In genomic region chr1:183140511-183141268, GRCm38 (mm10) we compare ENCODE assay signal across 10 mouse cellular contexts.
DNase-seq lines count a peak whose midpoint lies in the region; ATAC-seq lines count a peak whose summit lies in the region.
"Had no signal": no experiment of that assay in that cellular context is flagged by ENCODE, and none has a peak within 500 bp of the region (broad histone marks: within the 10 kb centered on the region; RNA-seq: fewer than 3 reads in every experiment).

No protein-coding gene starts in this region.

- H3K4me3 ChIP-seq in neural tube, embryonic 11.5 days (ENCODE audit: low read depth, low read length): no peak overlapping the region
- no peak overlapping the region for H3K4me3 ChIP-seq in hindbrain, embryonic 12.5 days
- H3K4me3 ChIP-seq in midbrain, embryonic 11.5 days (ENCODE audit: low read depth, low read length): no peak overlapping the region
- H3K4me3 ChIP-seq: heart, adult 2 months had no signal

- no peaks in the 10 kb centered on the region for H3K9me3 ChIP-seq in neural tube, embryonic 11.5 days (ENCODE audit: control insufficient read depth, low read length)
- no peaks in the 10 kb centered on the region for H3K9me3 ChIP-seq in hindbrain, embryonic 12.5 days (replicated peaks)
- H3K9me3 ChIP-seq in midbrain, embryonic 11.5 days (ENCODE audit: control insufficient read depth, low read length): no peaks in the 10 kb centered on the region

- no peak overlapping the region for H3K27ac ChIP-seq in neural tube, embryonic 11.5 days (ENCODE audit: low read depth, low read length)
- peak overlapping the region; percentile 24 for H3K27ac ChIP-seq in hindbrain, embryonic 12.5 days
- H3K27ac ChIP-seq in midbrain, embryonic 11.5 days (ENCODE audit: low read depth, low read length): no peak overlapping the region
- H3K27ac ChIP-seq: heart, adult 2 months had no signal

- H3K4me2 ChIP-seq in neural tube, embryonic 11.5 days (ENCODE audit: low read depth): no peak overlapping the region
- H3K4me2 ChIP-seq in hindbrain, embryonic 12.5 days (replicated peaks): no peak overlapping the region
- no peak overlapping the region for H3K4me2 ChIP-seq in midbrain, embryonic 11.5 days

- H3K4me1 ChIP-seq in neural tube, embryonic 11.5 days (ENCODE audit: control insufficient read depth, insufficient read depth, low read length): peaks cover 8% of the 10 kb centered on the region; the same call in 1 of the 2 replicates
- H3K4me1 ChIP-seq in hindbrain, embryonic 12.5 days: peaks cover 36% of the 10 kb centered on the region
- peaks cover 35% of the 10 kb centered on the region for H3K4me1 ChIP-seq in midbrain, embryonic 11.5 days (ENCODE audit: control insufficient read depth, insufficient read depth, low read length)

- WGBS in neural tube, embryonic 11.5 days: 52% methylated on average over 12 of the region's 12 CpGs
- 54% methylated on average over 12 of the region's 12 CpGs for WGBS in hindbrain, embryonic 12.5 days
- 56% methylated on average over 12 of the region's 12 CpGs for WGBS in midbrain, embryonic 11.5 days

- H3K9ac ChIP-seq in neural tube, embryonic 11.5 days (ENCODE audit: low read length): no peak overlapping the region
- H3K9ac ChIP-seq in hindbrain, embryonic 12.5 days: no peak overlapping the region
- no peak overlapping the region for H3K9ac ChIP-seq in midbrain, embryonic 11.5 days (ENCODE audit: low read length)

- no peaks in the 10 kb centered on the region for H3K27me3 ChIP-seq in neural tube, embryonic 11.5 days (ENCODE audit: control insufficient read depth, insufficient read depth, low read length)
- no peaks in the 10 kb centered on the region for H3K27me3 ChIP-seq in hindbrain, embryonic 12.5 days
- H3K27me3 ChIP-seq in midbrain, embryonic 11.5 days (ENCODE audit: control insufficient read depth, insufficient read depth, low read length): no peaks in the 10 kb centered on the region

- no peaks in the 10 kb centered on the region for H3K36me3 ChIP-seq in neural tube, embryonic 11.5 days (ENCODE audit: control insufficient read depth, insufficient read depth, low read length)
- H3K36me3 ChIP-seq in hindbrain, embryonic 12.5 days: no peaks in the 10 kb centered on the region
- H3K36me3 ChIP-seq in midbrain, embryonic 11.5 days (ENCODE audit: control insufficient read depth, insufficient read depth, low read length): no peaks in the 10 kb centered on the region

- ATAC-seq in neural tube, embryonic 11.5 days (ENCODE audit: insufficient read depth, low FRiP score, low TSS enrichment): no peak
- ATAC-seq in hindbrain, embryonic 12.5 days (ENCODE audit: low FRiP score): no peak
- ATAC-seq in midbrain, embryonic 11.5 days (ENCODE audit: low FRiP score): no peak

- DNase-seq in neural tube, embryonic 11.5 days (ENCODE audit: low spot score): peak; percentile 26
- no peak for DNase-seq in neural tube, embryonic 10.5 days (ENCODE audit: extremely low spot score, low spot score)
- DNase-seq in midbrain, embryonic 11.5 days (ENCODE audit: low spot score, missing footprints): peak; percentile 82
- DNase-seq in lung, postnatal 25 days (ENCODE audit: low spot score): no peak
- DNase-seq in B cell, adult 2 months: no peak
- no peak for DNase-seq in adrenal gland, adult 18-20 months (ENCODE audit: low spot score in 2 of 2)
- DNase-seq: cerebellum, adult 9-11 months; heart, adult 2 months; thymus, postnatal 25 days had no signal

Comparison
In these comparisons a context has a peak if more than half of its experiments do, and no peak if none do; other contexts are left out.
1. DNase-seq: peak in neural tube, embryonic 11.5 days (single experiment) and midbrain, embryonic 11.5 days (single experiment); none in neural tube, embryonic 10.5 days (single experiment), lung, postnatal 25 days (single experiment), B cell, adult 2 months (0 of 2) and adrenal gland, adult 18-20 months (0 of 2).